Mouse (Mus musculus) testis, adult 2 months (tissue): ENCODE data around the gene Plscr3.

Experiments
- CTCF ChIP-seq: fragments of 200-500 bp; IDR thresholded peaks from 2 replicates; pipeline ENCODE4 v1.5.1; 2012; ENCODE audit warnings: low read depth, mild to moderate bottlenecking, inconsistent platforms, low read length, moderate library complexity; ENCODE audit not compliant: control insufficient read depth, insufficient read depth, insufficient replicate concordance
- POLR2A ChIP-seq: fragments of 200-500 bp; IDR thresholded peaks from 2 replicates; pipeline ENCODE4 v1.6.1; 2012; ENCODE audit warnings: low read depth, mild to moderate bottlenecking, inconsistent platforms, low read length, moderate library complexity; ENCODE audit not compliant: control insufficient read depth

DNA sequence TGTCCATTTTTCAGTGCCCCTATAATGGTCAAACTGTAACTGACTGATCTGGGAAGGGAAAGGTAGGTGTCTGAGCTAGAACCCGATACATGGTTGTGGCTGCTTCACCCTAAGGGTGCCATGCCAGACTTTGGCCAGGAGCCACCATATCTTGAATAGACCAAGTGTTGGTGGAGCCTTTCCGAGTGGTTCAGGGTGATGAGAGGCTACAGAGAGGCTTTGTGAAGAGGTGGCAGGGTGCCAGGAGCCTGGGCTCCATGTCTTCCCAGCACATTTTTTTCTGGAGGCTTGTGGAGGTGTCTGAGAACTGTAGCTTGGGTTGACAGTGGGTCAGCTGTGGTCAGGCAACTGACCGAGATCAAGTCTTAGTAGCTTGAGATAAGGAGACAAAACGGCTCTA is 45.3 kb downstream of the Plscr3 start:
- TF ChIP-seq CTCF: no peak
- no peak for TF ChIP-seq POLR2A
